Mouse (Mus musculus): ENCODE results near the gene Gm20716.

Gene Gm20716

GRCm38 (mm10) chr2:168229116-168230025, 793 bp downstream of the Gm20716 start:
- peak; percentile 38 for DNase-seq (ENCODE audit: low read depth, low spot score)

- no peak for DNase-seq (ENCODE audit: low read depth, low spot score)
These were observed 6.8 kb downstream of the Gm20716 start for GRCm38 (mm10) chr2:168223326-168223725.

- DNase-seq (ENCODE audit: low read depth, low spot score) = no peak
These were observed 16.3 kb downstream of the Gm20716 start for GRCm38 (mm10) chr2:168213788-168214397.

- no peak for DNase-seq (ENCODE audit: low read depth, low spot score)
These were observed 22.3 kb downstream of the Gm20716 start for GRCm38 (mm10) chr2:168207883-168208282.

DNA sequence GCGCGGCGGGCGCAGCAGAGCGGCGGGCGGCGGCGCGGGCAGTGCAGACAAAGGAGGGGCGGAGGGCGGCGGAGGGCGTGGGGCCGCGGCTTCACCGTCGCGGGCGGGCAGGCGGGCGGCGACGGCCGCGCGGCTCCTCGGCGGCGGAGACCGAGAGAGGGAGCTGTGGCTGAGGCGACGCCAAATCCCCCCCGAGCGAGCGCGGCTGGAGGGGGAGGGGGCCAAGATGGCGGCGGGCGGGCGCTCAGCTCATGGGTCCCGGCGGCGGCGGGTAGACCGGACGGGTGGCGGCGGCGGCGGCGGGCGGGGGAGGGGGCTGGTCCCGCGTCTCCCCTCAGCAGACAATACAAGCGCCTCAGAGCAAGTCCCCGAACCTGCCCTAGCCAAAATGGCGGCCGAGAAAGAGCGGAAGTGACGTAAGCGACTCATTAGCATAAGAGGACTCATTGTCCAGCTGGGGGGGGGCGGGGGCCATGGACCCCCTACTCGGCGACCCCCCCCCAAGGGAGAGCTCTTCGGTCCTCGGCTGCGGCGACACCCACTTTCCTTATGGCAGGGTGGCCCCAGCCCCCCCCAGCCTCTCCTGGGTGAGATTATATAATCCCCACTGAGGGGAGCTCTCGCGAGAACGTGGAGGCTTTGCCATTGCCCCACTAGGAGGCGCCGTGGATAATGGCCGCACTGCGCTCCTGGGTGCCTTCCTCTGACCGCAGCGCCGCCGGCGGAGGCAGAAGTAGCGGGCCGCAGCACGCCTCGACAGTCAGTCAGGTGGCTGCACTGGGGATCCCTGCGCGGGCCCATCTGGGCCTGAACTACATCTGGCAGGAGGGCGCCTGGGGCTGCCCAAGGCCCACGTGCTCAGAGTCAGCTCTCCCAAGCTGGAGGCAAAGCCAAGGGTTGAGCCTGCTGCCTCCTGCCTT, 23.2 kb downstream of the Gm20716 start, which contains the start of gene Adnp:
Gene Adnp (minus strand): TSS at position 388 of the 920 bp plus-strand sequence.
- peak; percentile 95 for DNase-seq (ENCODE audit: low read depth, low spot score)

DNA sequence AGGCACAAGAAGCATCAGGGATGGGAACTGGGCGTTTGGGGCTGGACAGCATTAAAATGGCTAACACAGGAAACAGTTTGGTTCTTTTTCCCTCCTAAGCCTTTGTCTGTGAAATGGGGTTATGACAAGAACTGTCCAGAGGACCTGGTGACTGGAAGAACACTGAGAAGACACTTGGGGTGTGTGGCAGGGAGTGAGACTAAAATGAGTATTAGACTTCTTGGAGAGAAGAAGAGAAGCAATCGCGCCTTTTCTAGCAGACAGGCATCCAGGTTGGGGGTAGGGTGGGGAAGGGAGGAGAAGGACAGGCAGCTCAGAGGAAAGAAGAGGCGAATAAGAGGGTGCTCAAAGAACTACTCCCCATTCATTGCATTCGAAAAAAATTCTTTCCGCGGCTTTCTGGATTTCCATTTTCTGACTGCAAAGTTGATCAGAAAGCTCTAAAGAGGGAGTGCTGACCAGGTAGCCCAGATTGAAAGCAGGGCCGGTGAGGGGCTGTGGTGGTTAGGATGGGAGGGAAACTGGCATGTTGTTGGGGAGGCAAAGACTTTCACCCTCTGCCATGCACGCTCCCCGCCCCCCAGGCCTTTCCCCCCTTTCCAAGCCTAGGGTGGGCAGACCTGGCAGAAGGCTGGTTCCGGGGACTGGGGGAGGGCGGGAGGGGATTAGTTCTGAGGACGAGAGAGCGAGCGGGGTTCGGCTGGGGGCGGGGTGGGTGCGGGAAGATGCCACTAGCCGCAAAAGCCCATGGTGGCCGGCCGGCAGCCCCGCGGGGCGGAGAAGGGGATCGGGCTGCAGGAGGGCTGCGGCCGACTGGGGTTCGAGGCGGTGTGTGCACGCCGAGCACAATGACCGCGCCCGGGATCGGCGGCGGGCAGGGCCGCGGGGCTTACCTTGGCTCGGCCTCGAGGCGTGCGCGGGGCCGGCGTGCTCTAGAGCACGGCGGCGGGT, 24.2 kb downstream of the Gm20716 start:
- no peak for DNase-seq (ENCODE audit: low read depth, low spot score)

GRCm38 (mm10) chr2:168205265-168205664, 24.9 kb downstream of the Gm20716 start:
- DNase-seq (ENCODE audit: low read depth, low spot score) = peak; percentile 69

- DNase-seq (ENCODE audit: low read depth, low spot score) = no peak
These were observed 25.6 kb downstream of the Gm20716 start for GRCm38 (mm10) chr2:168204476-168204999.

GRCm38 (mm10) chr2:168200014-168200691, 30.0 kb downstream of the Gm20716 start:
- DNase-seq (ENCODE audit: low read depth, low spot score) = no peak

DNA sequence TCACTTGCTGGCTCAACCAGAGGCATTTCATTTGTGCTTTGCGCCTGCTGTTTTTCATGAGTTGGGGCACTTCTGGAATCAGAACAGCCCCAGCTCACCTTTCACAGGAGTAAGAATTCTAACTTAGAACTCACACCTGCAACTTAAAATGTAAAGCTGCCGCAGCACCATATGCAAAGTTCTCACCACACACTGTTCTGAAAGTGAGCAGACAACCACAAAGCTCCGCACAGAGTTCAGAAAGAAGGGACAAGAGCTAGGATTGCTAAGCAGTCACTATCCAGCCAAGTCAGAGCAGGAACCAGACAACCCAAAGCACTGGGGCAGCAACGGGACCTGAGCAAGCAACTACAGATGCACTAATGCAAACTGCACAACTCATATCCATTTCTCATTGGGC, 30.7 kb downstream of the Gm20716 start:
- no peak for DNase-seq (ENCODE audit: low read depth, low spot score)

DNA sequence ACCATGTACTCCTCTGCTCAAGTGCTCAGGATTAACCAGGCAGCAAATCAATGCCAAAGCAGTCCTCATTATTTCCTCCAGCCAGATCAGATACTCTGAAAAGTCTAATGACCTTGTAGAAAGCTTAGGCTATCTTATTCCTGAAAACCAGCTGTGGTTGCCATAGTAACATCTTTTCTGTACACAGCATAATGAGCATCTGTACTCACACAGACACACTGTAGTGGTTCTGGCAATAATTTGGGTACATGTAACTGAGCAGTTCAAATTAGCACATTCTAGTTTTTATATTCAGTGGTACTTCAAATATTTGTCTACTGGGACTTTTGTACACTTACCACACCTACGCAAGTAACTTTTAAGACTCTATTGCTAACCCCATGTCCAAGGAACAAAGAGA, 31.7 kb downstream of the Gm20716 start:
- no peak for DNase-seq (ENCODE audit: low read depth, low spot score)

DNA sequence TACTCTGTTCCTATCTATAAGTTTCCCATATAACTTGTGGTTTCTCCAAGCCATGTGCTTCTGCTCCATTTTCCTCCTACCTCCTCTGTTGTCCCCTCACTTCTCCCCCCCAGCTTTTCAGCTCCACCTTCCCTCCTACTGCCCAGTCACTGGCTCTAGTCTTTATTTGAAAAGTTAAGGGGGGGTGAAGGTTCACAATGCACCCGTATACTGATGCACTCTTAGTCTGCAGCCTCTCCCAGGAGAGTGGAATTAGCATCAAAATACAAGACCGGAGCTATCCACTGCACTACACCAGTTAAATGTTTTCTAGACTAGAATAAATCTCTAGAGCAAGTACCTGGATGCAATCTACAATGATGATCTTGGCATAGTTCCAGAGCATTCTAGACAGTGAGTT, 34.4 kb downstream of the Gm20716 start:
- no peak for DNase-seq (ENCODE audit: low read depth, low spot score)

- DNase-seq (ENCODE audit: low read depth, low spot score) = no peak
These were observed 36.5 kb downstream of the Gm20716 start for GRCm38 (mm10) chr2:168193685-168194084.

DNA sequence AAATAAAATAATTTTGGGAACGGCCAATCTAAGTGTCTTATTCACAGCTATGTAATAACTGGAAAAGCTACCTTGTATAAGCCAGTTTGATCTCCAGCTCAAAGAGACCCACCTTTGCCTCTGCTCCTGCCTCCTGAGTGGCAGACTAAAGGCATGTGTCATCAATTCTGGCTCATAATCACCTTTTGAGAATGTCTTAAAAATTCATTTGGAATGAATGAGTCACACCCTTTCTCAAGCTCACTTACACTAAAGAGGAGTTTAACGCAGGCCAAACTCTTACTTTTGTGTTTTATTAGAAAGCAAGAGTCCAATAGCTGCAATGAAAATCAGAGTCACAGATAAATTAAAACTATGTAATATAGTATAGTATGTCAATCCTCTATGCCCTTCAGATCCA, 38.3 kb downstream of the Gm20716 start:
- no peak for DNase-seq (ENCODE audit: low read depth, low spot score)

DNA sequence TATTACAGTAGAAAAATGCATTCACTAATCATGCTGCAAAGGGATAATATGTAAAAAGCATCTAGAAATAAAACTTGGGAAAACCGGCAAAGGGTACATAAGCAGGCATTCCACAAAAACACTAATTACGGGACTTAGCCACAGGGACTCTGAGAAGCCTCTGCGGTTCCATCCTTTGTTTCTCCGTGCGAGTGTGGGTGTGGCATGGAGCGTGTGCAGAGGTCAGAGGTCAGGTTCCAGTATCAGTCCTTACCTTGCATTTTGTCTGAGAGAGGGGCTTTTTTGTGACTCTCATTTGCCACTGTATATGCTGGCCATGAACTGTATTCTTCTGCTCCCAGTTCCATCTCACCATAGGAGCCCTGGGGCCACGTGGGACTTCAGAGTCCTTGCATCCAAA, 54.2 kb downstream of the Gm20716 start:
- DNase-seq (ENCODE audit: low read depth, low spot score) = no peak

GRCm38 (mm10) chr2:168170167-168170685, 59.9 kb downstream of the Gm20716 start:
- peak; percentile 73 for DNase-seq (ENCODE audit: low read depth, low spot score)

DNA sequence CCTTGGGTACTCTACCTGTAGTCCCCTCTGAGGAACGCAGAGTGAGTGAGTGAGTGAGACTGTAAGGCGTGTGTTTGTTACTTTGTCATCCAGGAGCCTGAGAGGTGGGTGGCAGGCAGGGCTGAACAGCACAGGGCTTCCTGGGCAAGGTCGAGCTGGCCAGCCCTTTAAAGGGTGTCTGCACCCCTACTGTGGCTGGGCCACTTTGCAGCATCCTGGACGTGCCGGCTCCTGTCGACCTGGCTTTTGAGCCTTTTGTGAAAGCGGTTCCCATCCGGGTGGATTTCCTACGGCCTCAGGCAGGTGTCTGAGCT, 60.4 kb downstream of the Gm20716 start:
- DNase-seq (ENCODE audit: low read depth, low spot score) = no peak

DNA sequence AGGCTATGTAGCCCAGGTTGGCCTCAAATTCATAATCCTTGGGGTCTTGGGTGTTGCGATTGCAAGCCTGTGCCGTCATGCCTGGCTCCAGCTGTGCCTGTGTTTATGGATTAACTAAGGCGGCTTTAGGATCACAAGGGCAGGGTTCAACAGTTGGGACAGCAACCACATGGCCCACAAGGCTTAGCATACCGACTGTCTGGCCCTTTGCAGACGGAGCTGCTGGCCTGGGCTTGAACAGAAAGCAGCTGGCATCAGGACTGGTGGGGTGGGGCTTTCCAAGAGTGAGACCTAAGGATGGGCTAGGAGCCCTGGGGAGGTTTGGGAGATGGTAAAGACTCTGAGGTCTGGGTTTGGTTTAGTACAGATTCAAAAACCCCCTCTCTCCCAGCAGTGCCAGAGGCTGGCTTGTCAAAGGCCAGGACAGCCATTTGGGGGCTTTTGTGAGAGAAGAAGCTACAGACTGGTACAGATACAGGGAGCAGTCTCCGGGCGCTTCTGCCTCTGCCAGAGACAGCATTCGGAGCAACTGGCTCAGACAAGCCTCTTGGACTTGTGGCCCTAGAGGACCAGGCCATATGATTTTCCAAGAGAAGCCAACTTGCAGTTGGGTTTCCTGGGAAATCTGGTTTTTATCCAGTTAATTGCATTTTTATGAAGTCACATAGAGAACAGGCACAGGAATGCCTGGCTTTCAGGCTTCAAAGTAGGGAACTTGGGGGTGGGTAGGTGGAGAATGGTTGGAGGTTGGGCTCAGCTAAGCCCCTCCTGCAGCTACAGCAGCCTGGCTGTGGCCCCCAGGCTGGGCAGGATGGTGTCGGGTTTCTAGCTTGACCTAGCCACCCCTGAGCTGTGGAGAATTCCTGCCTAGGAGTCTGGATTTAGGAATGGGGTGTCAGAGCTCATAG, 61.0 kb downstream of the Gm20716 start:
- DNase-seq (ENCODE audit: low read depth, low spot score) = no peak

DNA sequence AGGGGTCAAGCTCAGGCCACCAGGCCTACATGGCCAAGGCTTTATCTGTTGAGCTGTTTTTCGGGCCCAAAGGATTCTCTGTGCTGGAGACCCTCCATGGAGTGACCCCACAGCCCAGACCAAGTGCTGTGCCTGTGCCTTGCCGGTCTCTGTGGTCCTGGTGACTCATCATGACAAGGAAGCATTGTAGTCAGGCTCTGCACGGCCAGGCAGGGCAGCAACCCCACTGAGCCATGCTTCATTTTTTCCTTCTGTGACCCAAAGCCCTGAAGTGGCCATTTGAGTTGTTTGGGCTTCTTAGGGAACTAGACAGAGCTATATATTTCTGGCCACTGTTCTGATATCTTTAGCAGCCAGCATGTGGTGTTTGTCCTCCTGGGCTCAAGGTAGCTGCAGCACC, 62.4 kb downstream of the Gm20716 start:
- DNase-seq (ENCODE audit: low read depth, low spot score) = no peak

Data from skeletal muscle tissue, adult 2 months (tissue).